Mouse (Mus musculus) gastrocnemius, postnatal 25 days (tissue): ENCODE data around the gene Lrrc4c. TPM values are rescaled to one million over a fixed set of nuclear protein-coding genes. Genes with fewer than 3 reads are reported as not detected.

ENCODE experiments used
- DNase-seq: peaks from one replicate; pipeline ENCODE4 v3.0.0; 2022
- total RNA-seq, 2 experiments: library from RNA; stranded (reverse); gene quantifications; 1 replicate in 1 of 2; 2 replicates in 1 of 2; pipeline ENCODE4 v1.2.3; 2021

The Lrrc4c gene
- total RNA-seq, 2 experiments from 2014 or later, result 0.15 to 0.16 TPM

GRCm38 (mm10) chr2:97284986-97285385 lies 967.0 kb downstream of the Lrrc4c start:
- DNase-seq, result no peak

DNA sequence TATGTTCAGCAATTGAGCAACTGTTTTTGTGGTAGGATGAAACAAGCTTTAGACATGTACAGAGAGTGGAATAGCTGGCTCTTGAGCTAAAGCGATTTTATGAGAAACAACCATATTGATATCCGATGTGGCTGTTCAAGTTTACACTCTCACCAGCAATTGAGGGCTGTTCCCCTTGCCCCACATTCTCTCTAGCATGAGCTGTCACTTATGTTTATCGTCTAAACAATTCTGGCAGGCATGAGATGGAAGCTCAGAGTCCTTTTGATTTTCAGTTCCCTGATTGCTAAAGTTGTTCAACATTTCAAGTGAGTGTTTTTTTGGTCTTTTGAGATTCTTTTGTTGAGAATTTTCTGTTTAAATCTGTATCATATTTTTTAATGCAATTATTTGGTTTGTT lies 976.2 kb downstream of the Lrrc4c start:
- no peak for DNase-seq

DNA sequence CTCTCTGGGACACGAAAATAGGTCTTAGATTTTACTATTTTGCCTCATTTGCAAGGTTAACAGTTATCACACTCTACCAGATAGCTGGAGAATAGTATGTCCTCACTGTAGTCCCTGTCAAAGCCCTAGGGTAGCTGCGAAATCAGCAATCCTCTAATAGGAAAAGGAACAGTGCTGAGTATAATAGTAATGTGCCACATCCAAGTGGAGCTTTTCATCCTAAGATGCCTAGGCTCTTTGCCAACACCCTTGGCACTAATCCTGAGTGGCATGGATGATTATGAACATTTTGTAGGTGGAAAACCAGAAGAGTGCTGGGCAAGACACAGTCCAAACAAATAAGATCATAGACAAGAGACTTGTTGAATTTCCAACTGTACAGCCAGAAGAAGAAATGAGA lies 981.7 kb downstream of the Lrrc4c start:
- DNase-seq, result no peak

DNA sequence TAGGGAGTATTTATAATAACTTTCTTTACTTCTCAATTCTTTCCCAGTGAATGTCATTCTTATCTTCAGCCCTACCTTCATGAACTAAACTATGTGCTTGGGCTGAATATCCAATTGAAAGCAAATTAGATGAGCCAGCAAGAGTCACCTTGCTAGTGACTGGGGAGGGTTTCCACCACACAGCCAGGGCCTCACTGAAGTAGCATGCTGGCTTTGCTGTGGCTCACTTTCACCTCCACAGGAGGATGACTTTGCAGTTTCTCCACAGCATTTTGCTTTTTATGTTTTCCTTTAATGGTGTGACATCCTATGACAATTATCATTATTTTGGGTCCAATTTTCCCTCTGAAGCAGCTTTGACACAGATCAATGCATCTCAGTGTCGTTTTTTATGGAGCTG lies 1000.0 kb downstream of the Lrrc4c start:
- DNase-seq, result no peak

GRCm38 (mm10) chr2:97318536-97318935 lies 1000.6 kb downstream of the Lrrc4c start:
- no peak for DNase-seq

DNA sequence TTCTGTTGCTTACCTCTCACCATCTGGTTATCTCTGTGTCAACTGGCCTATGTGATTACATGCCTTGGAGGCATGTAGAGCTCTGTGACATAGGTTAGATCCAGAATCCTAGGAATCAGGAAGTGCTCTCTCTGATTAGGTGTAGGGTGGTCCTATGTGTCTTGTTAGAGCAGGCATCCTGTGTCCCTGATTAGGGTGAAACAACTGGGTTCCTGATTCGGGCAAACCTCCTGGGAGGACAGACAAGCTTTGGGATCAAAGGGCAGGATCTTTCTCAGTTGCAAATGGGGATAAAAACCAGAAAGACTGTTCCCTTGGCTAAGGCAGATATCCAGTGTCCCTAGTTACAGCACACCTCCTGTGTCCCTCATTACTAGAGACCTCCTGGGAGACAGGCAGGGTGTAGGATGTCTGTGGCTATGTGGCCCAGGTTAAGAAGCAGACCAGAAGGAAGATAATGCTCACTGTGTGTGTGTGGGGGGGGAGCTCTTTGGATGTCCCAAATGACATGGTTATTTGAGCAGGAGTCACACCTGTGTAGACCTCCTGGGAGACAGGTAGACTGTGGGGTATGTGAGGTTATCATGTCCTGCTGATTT lies 1014.2 kb downstream of the Lrrc4c start:
- no peak for DNase-seq

GRCm38 (mm10) chr2:97339627-97340026 lies 1021.7 kb downstream of the Lrrc4c start:
- DNase-seq, result no peak

DNA sequence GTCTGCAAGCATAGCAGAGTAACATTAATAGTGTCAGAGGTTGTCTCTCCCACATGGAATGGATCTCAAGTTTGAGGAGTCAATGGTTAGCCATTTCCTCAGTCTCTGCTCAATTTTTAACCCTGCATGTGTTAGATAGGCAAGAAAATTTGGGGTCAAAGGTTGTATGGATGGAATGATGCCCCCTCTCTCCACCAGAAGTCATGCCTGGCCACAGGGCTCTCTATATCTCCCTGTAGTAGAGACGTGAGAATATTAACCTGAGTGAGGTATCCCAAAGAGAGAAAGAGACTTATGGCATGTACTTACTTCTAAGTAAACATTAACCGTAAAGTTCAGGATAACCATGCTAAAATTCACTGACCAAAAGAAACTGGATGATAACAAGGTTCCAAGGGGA lies 1043.3 kb downstream of the Lrrc4c start:
- DNase-seq, result no peak

DNA sequence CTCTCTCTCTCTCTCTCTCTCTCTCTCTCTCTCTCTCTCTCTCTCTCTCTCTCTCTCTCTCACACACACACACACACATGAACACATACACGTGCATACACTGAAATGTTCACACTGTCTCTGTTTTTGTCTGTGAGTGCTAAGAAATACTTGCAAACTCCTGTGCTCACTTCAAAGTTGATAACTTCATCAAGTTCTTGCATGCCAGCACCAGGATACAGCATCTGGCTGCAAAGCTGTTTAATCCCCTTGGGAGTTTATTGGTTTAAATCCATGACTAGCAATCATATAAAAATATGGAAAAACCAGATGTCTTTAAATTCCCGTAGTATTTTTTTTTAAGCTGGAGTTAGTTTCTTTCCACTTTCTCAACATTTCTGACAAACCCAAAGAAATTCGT lies 1052.0 kb downstream of the Lrrc4c start:
- no peak for DNase-seq

DNA sequence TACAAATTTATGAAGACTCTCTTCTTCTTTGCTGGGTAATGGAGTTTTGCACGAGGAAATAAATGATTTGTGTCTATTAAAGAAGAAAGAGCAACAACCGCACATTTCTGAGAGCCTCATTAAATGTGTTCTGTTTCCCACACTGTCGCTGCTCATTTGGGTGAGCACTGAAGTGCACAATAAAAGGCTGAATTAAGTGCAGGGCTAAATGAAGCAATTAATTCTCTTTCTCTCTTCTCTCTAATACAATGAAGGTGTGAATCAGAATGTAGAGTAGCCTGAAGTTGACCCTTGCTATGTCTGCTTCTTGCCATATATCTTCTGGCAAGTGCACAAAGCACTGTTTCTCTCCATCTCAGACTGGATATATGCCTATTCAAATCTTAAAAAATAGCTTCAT lies 1073.5 kb downstream of the Lrrc4c start:
- DNase-seq, result no peak

DNA sequence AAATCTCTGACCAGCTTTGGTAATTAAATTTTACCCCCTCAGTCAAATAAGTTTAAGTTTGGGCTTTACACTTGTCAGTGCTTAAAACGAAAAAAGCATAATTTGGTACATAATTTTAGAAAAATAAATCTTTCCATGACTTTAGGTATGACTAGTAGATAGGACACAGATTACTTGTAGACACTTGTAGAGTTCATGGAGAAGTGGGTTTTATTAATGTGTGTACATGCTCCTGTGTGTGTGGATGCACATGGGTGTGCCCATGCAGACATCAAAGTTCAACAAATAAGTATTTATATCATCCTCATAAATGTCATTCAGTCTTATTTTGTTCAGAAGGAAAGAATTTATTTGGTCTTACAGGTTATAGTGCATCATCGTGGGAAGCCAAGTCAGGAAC lies 1073.9 kb downstream of the Lrrc4c start:
- DNase-seq, result no peak

DNA sequence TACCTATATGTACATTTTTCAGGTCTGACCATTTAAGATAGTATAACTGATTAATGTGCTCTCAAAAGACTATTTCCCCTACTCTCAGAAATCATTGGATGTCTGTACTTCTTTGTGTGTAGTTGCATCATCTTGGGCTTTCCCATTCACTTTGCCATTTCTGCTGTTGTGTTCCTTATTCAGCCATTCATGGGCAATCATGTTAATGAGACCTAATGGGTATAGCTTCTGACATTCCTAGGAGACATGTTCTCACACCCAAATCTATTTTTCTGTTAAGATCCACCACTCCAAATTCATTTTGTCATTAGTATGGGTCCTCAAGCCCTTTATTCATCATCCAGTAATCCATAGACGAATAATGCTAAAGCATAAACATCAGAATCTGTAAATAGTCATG lies 1095.1 kb downstream of the Lrrc4c start:
- no peak for DNase-seq

GRCm38 (mm10) chr2:97414416-97415362 lies 1096.7 kb downstream of the Lrrc4c start:
- DNase-seq, result no peak

DNA sequence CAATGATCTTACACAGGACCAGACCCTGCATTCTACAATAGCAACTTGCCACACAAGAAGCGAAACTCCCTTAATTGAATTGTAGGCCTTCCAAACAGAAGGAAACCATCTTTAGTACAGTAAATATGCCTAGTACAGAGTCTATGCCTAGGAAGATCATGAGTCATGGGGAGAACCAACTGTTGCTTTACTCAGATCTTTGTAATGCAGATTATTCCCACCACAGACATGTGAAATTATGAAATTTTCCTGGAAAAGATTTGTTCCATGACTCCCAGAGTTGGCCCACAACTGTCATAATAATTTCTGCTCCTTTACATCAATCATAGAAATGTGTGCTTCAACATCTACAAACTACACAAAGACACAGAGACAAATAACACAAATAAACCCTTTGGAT lies 1116.2 kb downstream of the Lrrc4c start:
- no peak for DNase-seq

- DNase-seq, result no peak
Observed at GRCm38 (mm10) chr2:97435616-97436015, 1117.6 kb downstream of the Lrrc4c start.

DNA sequence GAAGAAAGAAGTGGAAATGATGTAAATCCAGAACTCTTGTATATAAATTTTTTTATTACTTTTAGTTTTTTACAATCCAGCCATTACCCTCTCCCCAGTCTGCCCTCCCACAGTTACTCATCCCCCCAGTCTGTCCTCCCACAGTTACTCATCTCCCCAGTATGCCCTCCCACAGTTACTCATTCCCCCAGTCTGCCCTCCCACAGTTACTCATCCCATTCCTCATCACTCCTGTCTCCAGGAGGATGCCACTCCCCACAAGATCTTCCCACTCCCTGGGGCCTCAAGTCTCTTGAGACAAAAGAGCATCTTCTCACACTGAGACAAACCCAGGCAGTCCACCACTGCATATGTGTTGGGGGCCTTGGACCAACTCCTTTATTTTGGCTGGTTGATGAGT lies 1119.8 kb downstream of the Lrrc4c start:
- no peak for DNase-seq

DNA sequence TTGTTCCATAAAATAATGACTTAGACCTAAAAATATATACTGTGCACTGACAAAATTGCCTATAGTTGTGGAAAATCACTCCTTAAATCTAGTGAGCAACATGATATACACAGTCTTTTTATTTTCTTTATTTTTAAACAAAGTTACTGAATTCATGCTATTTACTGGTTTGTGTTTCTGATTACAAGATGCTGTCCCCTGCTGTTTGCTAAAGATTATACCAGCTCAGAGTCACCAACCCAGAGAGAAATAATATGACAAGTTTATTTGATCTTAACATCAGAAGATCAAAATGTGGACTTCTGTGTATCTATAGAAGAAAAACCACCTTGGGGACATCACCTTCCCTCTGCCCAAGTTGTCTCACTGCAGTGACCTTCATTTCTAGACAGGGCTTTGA lies 1145.6 kb downstream of the Lrrc4c start:
- DNase-seq, result no peak

- DNase-seq, result peak; percentile 49
Observed at GRCm38 (mm10) chr2:97466243-97466793, 1148.3 kb downstream of the Lrrc4c start.

- DNase-seq, result peak; percentile 4
Observed at GRCm38 (mm10) chr2:97467031-97467549, 1149.1 kb downstream of the Lrrc4c start.

DNA sequence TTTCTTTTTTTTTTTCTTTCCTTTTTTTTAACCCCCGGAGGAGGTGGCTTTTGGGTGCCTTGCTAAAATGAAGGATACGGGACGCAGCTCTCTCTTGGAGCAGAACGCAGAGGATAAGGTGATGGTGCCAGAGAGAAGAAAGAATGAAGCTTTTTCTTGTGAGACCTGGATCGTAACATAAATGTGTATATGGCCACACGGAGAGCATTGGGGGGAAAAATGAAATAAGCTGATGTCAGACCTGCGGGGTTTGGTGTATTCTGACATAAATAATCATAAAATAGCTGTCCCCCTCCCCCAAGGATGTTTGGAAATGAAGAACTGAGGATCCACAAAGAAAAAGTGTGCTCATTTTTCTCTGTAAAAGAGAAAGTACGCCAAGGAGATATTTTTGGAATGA lies 1149.7 kb downstream of the Lrrc4c start:
- DNase-seq, result no peak

DNA sequence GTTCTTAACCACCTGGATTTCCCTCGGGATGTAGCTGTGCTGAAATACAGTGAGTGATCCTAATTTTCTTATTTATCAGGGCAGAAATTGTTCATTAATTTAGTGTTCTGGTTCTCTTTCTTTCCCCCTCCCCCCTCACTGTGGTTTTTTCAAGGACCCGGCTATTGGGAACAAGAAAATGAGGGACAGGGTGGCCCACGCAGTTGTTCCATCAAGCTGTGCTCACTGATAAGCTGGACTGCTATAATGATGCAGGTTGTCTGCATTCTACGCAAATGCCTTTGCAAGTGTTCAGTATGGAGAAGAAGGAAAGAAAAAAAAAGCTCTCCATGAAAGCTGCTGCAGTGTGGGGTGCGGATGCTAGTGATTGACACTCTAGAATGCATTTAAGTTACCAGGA lies 1150.4 kb downstream of the Lrrc4c start:
- DNase-seq, result no peak

- no peak for DNase-seq
Observed at GRCm38 (mm10) chr2:97469396-97469795, 1151.4 kb downstream of the Lrrc4c start.
